Mouse (Mus musculus) MEL (cell line): ENCODE results near the gene Spint2.

Source experiments
- CHD1 ChIP-seq: IDR thresholded peaks from 2 replicates; pipeline ENCODE4 v1.6.1; 2012; ENCODE audit warnings: low read depth, mild to moderate bottlenecking, inconsistent platforms, low read length, improper control_type of control experiment
- CTCF ChIP-seq, 3 experiments: IDR thresholded peaks in 2 of 3; conservative IDR thresholded peaks in 1 of 3; 2 replicates each; pipeline ENCODE4 v1.5.1; 2011 to 2012; ENCODE audit warnings: low read length in 3 of 3, low read depth in 2 of 3, mild to moderate bottlenecking in 2 of 3, improper control_type of control experiment in 1 of 3, inconsistent platforms in 1 of 3, mixed read lengths in 1 of 3, moderate library complexity in 1 of 3; ENCODE audit not compliant: control insufficient read depth in 1 of 3, insufficient read depth in 1 of 3, poor library complexity in 1 of 3, severe bottlenecking in 1 of 3
- E2F4 ChIP-seq: IDR thresholded peaks from 2 replicates; pipeline ENCODE4 v1.6.1; 2011; ENCODE audit warnings: low read depth, low read length, improper control_type of control experiment, borderline replicate concordance
- GATA1 ChIP-seq: IDR thresholded peaks from 2 replicates; pipeline ENCODE4 v1.6.1; 2011; ENCODE audit warnings: low read depth, low read length, improper control_type of control experiment
- MAFK ChIP-seq: IDR thresholded peaks from 2 replicates; pipeline ENCODE4 v1.6.1; 2011; ENCODE audit warnings: low read depth, mild to moderate bottlenecking, low read length, improper control_type of control experiment, borderline replicate concordance
- TAL1 ChIP-seq: IDR thresholded peaks from 2 replicates; pipeline ENCODE4 v1.6.1; 2012; ENCODE audit warnings: mild to moderate bottlenecking, inconsistent platforms, low read length, moderate library complexity, mixed read lengths
- UBTF ChIP-seq: IDR thresholded peaks from 2 replicates; pipeline ENCODE4 v1.6.1; 2012; ENCODE audit warnings: low read depth, mild to moderate bottlenecking, inconsistent platforms, low read length, improper control_type of control experiment, moderate library complexity, borderline replicate concordance; ENCODE audit not compliant: insufficient read depth
- ZKSCAN1 ChIP-seq: IDR thresholded peaks from 2 replicates; pipeline ENCODE4 v1.6.1; 2012; ENCODE audit warnings: low read depth, mild to moderate bottlenecking, inconsistent platforms, low read length, improper control_type of control experiment, moderate library complexity
- ZNF384 ChIP-seq: IDR thresholded peaks from 2 replicates; pipeline ENCODE4 v1.6.1; 2012; ENCODE audit warnings: low read depth, mild to moderate bottlenecking, inconsistent platforms, low read length, improper control_type of control experiment

- no peak for TF ChIP-seq CHD1
- no peak for TF ChIP-seq CTCF (IDR thresholded peaks at IDR 0.05 in 2 of 3, conservative IDR thresholded peaks at IDR 0.05 in 1 of 3; ENCODE audit: control insufficient read depth in 1 of 3, insufficient read depth in 1 of 3, low read depth in 2 of 3, low read length in 3 of 3, poor library complexity in 1 of 3, severe bottlenecking in 1 of 3)
- no peak for TF ChIP-seq TAL1
- no peak for TF ChIP-seq GATA1
- no peak for TF ChIP-seq UBTF
- TF ChIP-seq E2F4 = no peak
- no peak for TF ChIP-seq ZKSCAN1
- no peak for TF ChIP-seq ZNF384
- no peak for TF ChIP-seq MAFK
These were observed 45.4 kb upstream of the Spint2 start for GRCm38 (mm10) chr7:29327087-29327486.
